Mouse (Mus musculus): ENCODE measurements at regions not wholly inside any gene's neighbourhood (a gene's known extent, or its start where the extent isn't known, plus 50 kb on each side); places are given as distances from the start of the nearest gene placed in this dataset.
"Not testable (repeated sequence)": the region's sequence is repeated elsewhere in the genome, so short reads cannot be mapped to it uniquely, and the experiment has no call there.

GRCm38 (mm10) chr13:97356923-97357807, 116.3 kb downstream of the Enc1 start:
- no peak for DNase-seq (ENCODE audit: low spot score)

GRCm38 (mm10) chr13:97355411-97355810, 114.5 kb downstream of the Enc1 start:
- not testable (repeated sequence) for DNase-seq (ENCODE audit: low spot score)

DNA sequence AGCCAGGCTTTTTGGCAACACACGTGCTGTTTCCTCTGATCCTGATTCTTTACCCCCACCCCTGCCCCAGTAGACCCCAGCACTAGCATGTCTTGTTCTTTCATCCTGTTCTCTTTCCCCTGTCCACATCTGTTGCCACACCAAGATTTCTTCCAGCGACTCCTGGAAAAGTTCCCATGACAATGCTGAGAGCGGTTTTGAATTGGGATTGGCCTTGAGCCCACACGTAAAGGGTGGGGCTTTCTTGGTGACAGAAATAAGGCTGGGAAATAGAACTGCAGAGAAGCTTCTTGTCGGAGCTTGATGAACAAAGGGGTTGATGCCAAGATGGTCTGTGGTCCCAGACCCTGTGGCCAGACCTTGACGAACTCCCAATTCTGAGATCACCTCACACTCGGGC, 106.8 kb downstream of the Enc1 start:
- no peak for DNase-seq (ENCODE audit: low spot score)

GRCm38 (mm10) chr13:97341218-97341889, 100.4 kb downstream of the Enc1 start:
- DNase-seq (ENCODE audit: low spot score) = no peak

DNA sequence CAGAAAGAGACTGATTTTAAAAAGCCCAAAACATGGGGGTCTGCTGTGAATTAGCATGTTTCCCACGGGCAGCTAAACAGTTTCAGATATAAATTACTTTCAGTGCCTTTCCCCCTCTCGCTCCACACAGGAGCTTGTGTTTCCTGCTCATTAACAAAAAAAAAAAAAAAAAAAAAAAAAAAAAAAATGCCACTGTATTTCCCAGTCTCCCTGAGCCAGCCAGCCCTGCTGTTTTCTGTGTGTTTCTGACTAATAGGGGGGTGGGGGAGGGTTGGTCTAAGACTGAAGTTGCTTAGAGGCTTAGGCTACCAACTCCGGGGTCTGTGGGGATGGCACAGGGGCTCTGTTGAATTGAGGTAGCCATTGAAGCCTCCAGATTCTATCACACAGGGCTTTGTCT, 97.0 kb downstream of the Enc1 start:
- no peak for DNase-seq (ENCODE audit: low spot score)

- DNase-seq (ENCODE audit: low spot score) = no peak
Observed at GRCm38 (mm10) chr13:97337296-97337731, 96.4 kb downstream of the Enc1 start.

DNA sequence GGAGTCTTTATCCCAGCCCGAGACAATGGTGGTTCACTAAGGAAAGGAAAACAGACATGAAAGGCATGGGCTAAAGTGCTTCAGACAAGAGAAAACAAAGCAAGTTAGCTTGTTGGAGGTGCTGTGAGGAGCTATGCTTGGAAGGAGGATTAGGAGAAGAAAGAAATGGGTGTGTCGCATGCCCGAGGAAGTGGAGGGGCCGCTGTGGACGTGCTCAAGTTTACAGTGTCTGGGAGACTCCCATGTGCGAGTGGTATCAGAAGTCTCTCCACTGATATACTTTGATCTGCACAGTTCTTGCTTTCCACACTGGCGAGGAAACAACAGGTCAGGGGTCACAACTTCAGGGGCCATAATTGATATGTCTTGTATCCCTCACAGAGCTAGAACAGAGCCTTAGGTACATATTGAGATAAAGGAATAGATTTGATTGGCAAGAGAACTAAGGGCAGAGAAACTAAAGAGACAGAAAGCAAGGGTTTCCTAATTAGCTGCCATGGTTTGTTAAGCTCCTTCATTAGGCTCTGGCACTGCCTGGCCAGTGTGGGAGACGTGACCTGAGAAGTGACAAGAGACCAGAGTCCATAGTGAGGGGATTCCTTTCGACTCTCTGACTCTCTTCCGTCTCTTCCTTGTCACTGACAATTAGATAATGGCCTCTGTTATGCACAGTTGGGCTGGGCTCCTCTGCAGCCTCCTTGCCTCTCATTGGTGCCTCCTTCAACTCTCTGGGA, 93.1 kb downstream of the Enc1 start:
- DNase-seq (ENCODE audit: low spot score) = no peak

DNA sequence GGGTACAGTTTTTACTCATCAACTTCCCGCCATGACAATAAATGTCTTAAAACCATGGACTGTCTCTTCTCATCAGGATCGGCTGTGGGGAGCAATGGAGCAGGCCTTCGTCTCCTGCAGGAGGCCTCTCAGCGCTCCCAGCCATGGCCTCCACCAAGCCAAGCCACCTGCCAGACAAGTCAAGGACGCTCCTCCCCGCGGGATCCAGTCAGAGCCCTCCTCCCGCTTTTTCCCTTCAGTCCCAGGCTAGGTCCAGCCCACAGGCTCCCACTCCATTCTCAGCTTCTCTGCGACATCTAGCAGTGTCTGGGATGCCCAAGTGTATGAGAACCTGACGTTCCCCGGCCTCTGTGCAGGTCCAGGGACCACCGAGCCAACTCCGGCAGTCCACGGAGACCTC, 90.2 kb downstream of the Enc1 start:
- no peak for DNase-seq (ENCODE audit: low spot score)

- DNase-seq (ENCODE audit: low spot score) = not testable (repeated sequence)
Observed at GRCm38 (mm10) chr13:97321307-97321706, 80.4 kb downstream of the Enc1 start.

- no peak for DNase-seq (ENCODE audit: low spot score)
Observed at GRCm38 (mm10) chr13:97320756-97321155, 79.9 kb downstream of the Enc1 start.

GRCm38 (mm10) chr13:97320298-97320697, 79.4 kb downstream of the Enc1 start:
- no peak for DNase-seq (ENCODE audit: low spot score)

GRCm38 (mm10) chr13:97317633-97318032, 76.7 kb downstream of the Enc1 start:
- no peak for DNase-seq (ENCODE audit: low spot score)

GRCm38 (mm10) chr13:97312420-97313370, 71.8 kb downstream of the Enc1 start:
- no peak for DNase-seq (ENCODE audit: low spot score)

- DNase-seq (ENCODE audit: low spot score) = no peak
Observed at GRCm38 (mm10) chr13:97311340-97311739, 70.4 kb downstream of the Enc1 start.

DNA sequence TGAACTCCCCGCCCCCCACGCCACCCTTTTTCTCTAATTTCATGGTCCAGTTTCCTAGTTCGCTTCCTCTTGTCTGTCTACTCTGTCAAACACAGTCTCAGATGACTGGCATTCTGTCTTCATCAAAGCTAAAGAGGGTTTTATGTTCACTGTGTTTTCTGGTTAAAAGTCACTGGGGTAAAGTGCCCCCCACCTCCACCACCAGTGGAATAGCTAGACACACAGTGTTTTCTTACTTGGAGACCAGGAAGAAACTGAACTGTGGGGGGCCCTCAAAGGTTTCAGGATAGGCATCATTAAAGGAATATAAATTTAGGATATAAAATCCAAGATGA, 69.9 kb downstream of the Enc1 start:
- no peak for DNase-seq (ENCODE audit: low spot score)

GRCm38 (mm10) chr13:97310186-97310854, 69.4 kb downstream of the Enc1 start:
- DNase-seq (ENCODE audit: low spot score) = no peak

DNA sequence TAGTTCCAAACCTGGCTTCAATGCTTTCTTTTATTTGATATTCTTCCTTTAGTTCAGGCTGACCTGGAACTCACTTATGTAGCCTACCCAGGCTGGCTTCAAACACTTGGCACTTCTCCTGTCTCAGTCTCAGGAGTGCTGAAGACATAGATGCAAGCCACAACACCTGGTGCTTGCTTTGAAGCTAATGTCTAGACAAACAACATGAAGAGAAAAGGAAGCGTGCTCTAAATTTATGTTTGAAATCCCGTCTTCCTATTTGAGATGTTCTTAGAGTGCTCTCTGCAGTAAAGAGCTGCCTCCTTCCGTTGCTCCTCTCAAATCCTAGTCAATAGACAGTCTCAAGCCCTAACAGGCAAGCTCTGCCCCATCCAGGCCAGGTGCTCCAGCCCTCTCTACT, 68.5 kb downstream of the Enc1 start:
- no peak for DNase-seq (ENCODE audit: low spot score)

GRCm38 (mm10) chr13:97308431-97308830, 67.5 kb downstream of the Enc1 start:
- DNase-seq (ENCODE audit: low spot score) = no peak

All from spleen, adult 12 weeks (tissue).